Mouse (Mus musculus) C2C12 (cell line): ENCODE results near the gene Trim65. TPM values are rescaled to one million over a fixed set of nuclear protein-coding genes. Genes with fewer than 3 reads are reported as not detected.

ENCODE experiments used
- H3K27me3 ChIP-seq: one replicate; pipeline ENCODE4 v1.6.1; 2011; ENCODE audit not compliant: control insufficient read depth, insufficient read depth, insufficient read length
- H3K36me3 ChIP-seq: one replicate; pipeline ENCODE4 v1.6.1; 2011; ENCODE audit not compliant: control insufficient read depth, insufficient read depth
- H3K4me3 ChIP-seq: one replicate; pipeline ENCODE4 v1.5.1; 2011; ENCODE audit warnings: mild to moderate bottlenecking, control low read depth; ENCODE audit not compliant: poor library complexity, insufficient read depth, severe bottlenecking
- H3K79me2 ChIP-seq: one replicate; pipeline ENCODE4 v1.6.1; 2011; ENCODE audit not compliant: control insufficient read depth, insufficient read depth
- H3K79me3 ChIP-seq: one replicate; pipeline ENCODE4 v1.6.1; 2011; ENCODE audit warnings: low read depth, control low read depth
- H3ac ChIP-seq: one replicate; pipeline ENCODE3; 2011; ENCODE audit warnings: low read depth; ENCODE audit not compliant: control insufficient read depth, insufficient read length
- CEBPB ChIP-seq: IDR thresholded peaks from one replicate; pipeline ENCODE4 v1.6.1; 2011; ENCODE audit warnings: low read depth, mild to moderate bottlenecking, control low read depth, moderate library complexity
- CTCF ChIP-seq: IDR thresholded peaks from one replicate; pipeline ENCODE4 v1.5.1; 2011; ENCODE audit not compliant: control insufficient read depth, insufficient read depth, insufficient read length
- FOSL1 ChIP-seq: IDR thresholded peaks from one replicate; pipeline ENCODE4 v1.8.0; 2011; ENCODE audit warnings: mild to moderate bottlenecking, low read length; ENCODE audit not compliant: poor library complexity, insufficient read depth, severe bottlenecking
- MAX ChIP-seq: IDR thresholded peaks from one replicate; pipeline ENCODE4 v1.6.1; 2011; ENCODE audit warnings: mild to moderate bottlenecking, control low read depth
- MYOD1 ChIP-seq: IDR thresholded peaks from one replicate; pipeline ENCODE4 v1.6.1; 2011; ENCODE audit warnings: low read depth; ENCODE audit not compliant: control insufficient read depth, insufficient read length
- MYOG ChIP-seq: IDR thresholded peaks from one replicate; pipeline ENCODE4 v1.6.1; 2011; ENCODE audit not compliant: control insufficient read depth, insufficient read length; ENCODE audit errors: extremely low read depth
- USF1 ChIP-seq: IDR thresholded peaks from one replicate; pipeline ENCODE4 v1.6.1; 2011; ENCODE audit warnings: low read depth, mild to moderate bottlenecking, control low read depth, moderate library complexity
- polyA plus RNA-seq: library from polyadenylated mRNA; unstranded; fragments of >200 nt; fragmentation: generic; extraction: Trizol; gene quantifications from one replicate; pipeline ENCODE4 v1.2.1, GENCODE M21; 2012; ENCODE audit warnings: missing spikeins

The Trim65 gene
- polyA plus RNA-seq, 1 experiment = 2.7 TPM

GRCm38 (mm10) chr11:116076836-116077235, 54.1 kb downstream of the Trim65 start:
- no peaks in the 10 kb centered on the region for H3K79me3 ChIP-seq
- no peaks in the 10 kb centered on the region for H3K79me2 ChIP-seq
- no peak overlapping the region for H3K4me3 ChIP-seq
- H3K27me3 ChIP-seq = no peaks in the 10 kb centered on the region
- peaks cover 30% of the 10 kb centered on the region for H3K36me3 ChIP-seq
- no peak overlapping the region for H3ac ChIP-seq
- TF ChIP-seq CTCF = no peak
- no peak for TF ChIP-seq MYOD1
- TF ChIP-seq MYOG = no peak
- no peak for TF ChIP-seq FOSL1
- no peak for TF ChIP-seq CEBPB
- no peak for TF ChIP-seq MAX
- no peak for TF ChIP-seq USF1

- no peak overlapping the region for H3ac ChIP-seq
- no peaks in the 10 kb centered on the region for H3K79me3 ChIP-seq
- H3K4me3 ChIP-seq = no peak overlapping the region
- H3K79me2 ChIP-seq = no peaks in the 10 kb centered on the region
- H3K36me3 ChIP-seq = peaks cover 24% of the 10 kb centered on the region
- H3K27me3 ChIP-seq = no peaks in the 10 kb centered on the region
- TF ChIP-seq MYOD1 (no peak), MAX (no peak)
These were observed 54.7 kb downstream of the Trim65 start for GRCm38 (mm10) chr11:116076266-116076540.

GRCm38 (mm10) chr11:116075539-116076265, 55.2 kb downstream of the Trim65 start:
- Histone ChIP-seq H3K4me3 (no peak overlapping the region), H3K79me3 (no peaks in the 10 kb centered on the region), H3K36me3 (peaks cover 19% of the 10 kb centered on the region), H3ac (no peak overlapping the region), H3K27me3 (no peaks in the 10 kb centered on the region), H3K79me2 (no peaks in the 10 kb centered on the region)
- no peak for TF ChIP-seq MYOG
- no peak for TF ChIP-seq MAX
- no peak for TF ChIP-seq USF1
- no peak for TF ChIP-seq CEBPB
- no peak for TF ChIP-seq FOSL1
- TF ChIP-seq CTCF = no peak
- no peak for TF ChIP-seq MYOD1

GRCm38 (mm10) chr11:116074436-116074991, 56.4 kb downstream of the Trim65 start:
- Histone ChIP-seq H3K79me3 (no peaks in the 10 kb centered on the region), H3K27me3 (no peaks in the 10 kb centered on the region), H3ac (no peak overlapping the region), H3K79me2 (no peaks in the 10 kb centered on the region), H3K4me3 (no peak overlapping the region), H3K36me3 (peaks cover 9% of the 10 kb centered on the region)
- TF ChIP-seq CTCF (no peak), MYOG (no peak), MAX (no peak), MYOD1 (no peak), USF1 (no peak), FOSL1 (no peak), CEBPB (no peak)

- Histone ChIP-seq H3K36me3 (no peaks in the 10 kb centered on the region), H3ac (no peak overlapping the region), H3K79me3 (no peaks in the 10 kb centered on the region), H3K27me3 (no peaks in the 10 kb centered on the region), H3K79me2 (no peaks in the 10 kb centered on the region), H3K4me3 (no peak overlapping the region)
- no peak for TF ChIP-seq MAX
- TF ChIP-seq CEBPB = no peak
- no peak for TF ChIP-seq USF1
- no peak for TF ChIP-seq MYOD1
- TF ChIP-seq CTCF = no peak
- no peak for TF ChIP-seq MYOG
- no peak for TF ChIP-seq FOSL1
These were observed 58.3 kb downstream of the Trim65 start for GRCm38 (mm10) chr11:116072608-116073007.

Other genes starting within 250 kb of the Trim65 start
- 0.53 TPM for gene Smim5, start 231.2 kb downstream of the Trim65 start, polyA plus RNA-seq
- 0.28 TPM for gene Smim6, start 219.1 kb downstream of the Trim65 start, polyA plus RNA-seq
- gene Sap30bp, start 197.8 kb downstream of the Trim65 start, polyA plus RNA-seq = 77.6 TPM
- 7.6 TPM for gene Recql5, start 197.7 kb downstream of the Trim65 start, polyA plus RNA-seq
- gene Itgb4, start 156.4 kb downstream of the Trim65 start, polyA plus RNA-seq = 0.49 TPM
- 150 TPM for gene Galk1, start 118.4 kb downstream of the Trim65 start, polyA plus RNA-seq
- gene H3f3b, start 103.2 kb downstream of the Trim65 start, polyA plus RNA-seq = 633 TPM
- 14.5 TPM for gene Unk, start 100.8 kb downstream of the Trim65 start, polyA plus RNA-seq
- gene Unc13d, start 53.2 kb downstream of the Trim65 start, polyA plus RNA-seq = 0.43 TPM
- 87.6 TPM for gene Wbp2, start 44.1 kb downstream of the Trim65 start, polyA plus RNA-seq
- gene Trim47, start 3.9 kb downstream of the Trim65 start, polyA plus RNA-seq = 95.4 TPM
- gene Mrpl38, start 7.7 kb upstream of the Trim65 start, polyA plus RNA-seq = 121 TPM
- gene Fbf1, start 37.0 kb upstream of the Trim65 start, polyA plus RNA-seq = 46.9 TPM
- gene Ten1, start 67.7 kb upstream of the Trim65 start, polyA plus RNA-seq = 48.8 TPM
- gene Acox1, start 67.9 kb upstream of the Trim65 start, polyA plus RNA-seq = 22.4 TPM
- 0.13 TPM for gene Evpl, start 106.9 kb upstream of the Trim65 start, polyA plus RNA-seq
- 81.9 TPM for gene Srp68, start 143.1 kb upstream of the Trim65 start, polyA plus RNA-seq
- gene Galr2, start 149.8 kb upstream of the Trim65 start, polyA plus RNA-seq = 0.85 TPM
- 31.5 TPM for gene Exoc7, start 176.1 kb upstream of the Trim65 start, polyA plus RNA-seq
- gene Foxj1, start 204.3 kb upstream of the Trim65 start, polyA plus RNA-seq = 0.14 TPM